Mouse (Mus musculus) hindbrain, embryonic 14.5 days (tissue): ENCODE measurements at regions not wholly inside any gene's neighbourhood (a gene's known extent, or its start where the extent isn't known, plus 50 kb on each side); places are given as distances from the start of the nearest gene placed in this dataset.

Experiments
- ATAC-seq: fragments of 200-750 bp; cut with Nextera tagmentation; 2 replicates; pipeline ENCODE4 v1.8.0; 2017; ENCODE audit warnings: moderate number of reproducible peaks, mild to moderate bottlenecking, moderate TSS enrichment, moderate library complexity; ENCODE audit not compliant: low FRiP score
- DNase-seq: peaks from one replicate; pipeline ENCODE4 v3.0.0-alpha.2; 2015; ENCODE audit warnings: low spot score
- H3K27ac ChIP-seq: fragments of 300-500 bp; sonication (generic); 2 replicates; pipeline ENCODE4 v1.5.1; 2014; ENCODE audit warnings: mild to moderate bottlenecking, moderate library complexity
- H3K27me3 ChIP-seq: fragments of 300-500 bp; sonication (generic); 2 replicates; pipeline ENCODE4 v1.6.1; 2014; ENCODE audit warnings: mild to moderate bottlenecking, low read length, mixed read lengths; ENCODE audit not compliant: control insufficient read depth, insufficient read depth
- H3K36me3 ChIP-seq: fragments of 300-500 bp; sonication (generic); replicated peaks from 2 replicates; pipeline ENCODE4 v1.6.1; 2014; ENCODE audit not compliant: control insufficient read depth, insufficient read depth
- H3K4me1 ChIP-seq: fragments of 300-500 bp; sonication (generic); replicated peaks from 2 replicates; pipeline ENCODE4 v1.6.1; 2014; ENCODE audit warnings: antibody characterized with exemption, low read length, mixed read lengths; ENCODE audit not compliant: control insufficient read depth, insufficient read depth
- H3K4me2 ChIP-seq: fragments of 300-500 bp; sonication (generic); replicated peaks from 2 replicates; pipeline ENCODE4 v1.6.1; 2014; ENCODE audit warnings: mild to moderate bottlenecking, moderate library complexity
- H3K4me3 ChIP-seq: fragments of 300-500 bp; sonication (generic); replicated peaks from 2 replicates; pipeline ENCODE4 v1.5.1; 2014; ENCODE audit warnings: mild to moderate bottlenecking, low read length
- H3K9ac ChIP-seq: fragments of 300-500 bp; sonication (generic); 2 replicates; pipeline ENCODE4 v1.6.1; 2014
- H3K9me3 ChIP-seq: fragments of 300-500 bp; sonication (generic); 2 replicates; pipeline ENCODE4 v1.6.1; 2016; ENCODE audit warnings: low read length; ENCODE audit not compliant: control insufficient read depth
- WGBS: fragments of 180-500 bp; shearing (Covaris S2); extraction: QIAGEN DNeasy Blood & Tissue Kit; methylation state at CpG from one replicate; pipeline ENCODE4 v1.1.7; 2014; 5-methylcytosine and 5-hydroxymethylcytosine counted together

DNA sequence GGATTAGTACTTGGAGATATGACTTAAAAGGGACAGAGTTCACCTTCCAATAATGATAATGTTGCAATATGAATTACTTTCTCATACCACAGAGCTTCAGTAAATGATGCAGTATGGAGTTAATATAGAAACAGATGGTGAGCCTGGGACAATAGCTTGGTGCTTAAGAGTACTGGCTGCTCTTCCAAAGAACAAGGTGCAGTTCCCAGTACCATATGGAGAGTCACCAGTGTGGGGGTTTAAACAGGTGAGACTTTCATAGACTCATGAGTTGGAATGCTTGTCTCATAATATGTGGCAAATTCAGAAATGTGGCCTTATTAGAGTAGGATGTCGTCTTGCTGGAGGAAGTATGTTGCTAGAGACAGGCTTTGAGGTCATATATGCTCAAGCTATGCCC lies 715.8 kb upstream of the Arpp21 start:
- no peaks in the 10 kb centered on the region for H3K9me3 ChIP-seq
- H3K36me3 ChIP-seq, result no peaks in the 10 kb centered on the region
- H3K4me3 ChIP-seq, result no peak overlapping the region
- no peak overlapping the region for H3K4me2 ChIP-seq
- no peak for DNase-seq
- no peak overlapping the region for H3K9ac ChIP-seq
- no peaks in the 10 kb centered on the region for H3K27me3 ChIP-seq
- no peaks in the 10 kb centered on the region for H3K4me1 ChIP-seq
- WGBS, result 87% methylated on average over 1 of the region's 1 CpGs
- no peak for ATAC-seq
- H3K27ac ChIP-seq, result no peak overlapping the region

DNA sequence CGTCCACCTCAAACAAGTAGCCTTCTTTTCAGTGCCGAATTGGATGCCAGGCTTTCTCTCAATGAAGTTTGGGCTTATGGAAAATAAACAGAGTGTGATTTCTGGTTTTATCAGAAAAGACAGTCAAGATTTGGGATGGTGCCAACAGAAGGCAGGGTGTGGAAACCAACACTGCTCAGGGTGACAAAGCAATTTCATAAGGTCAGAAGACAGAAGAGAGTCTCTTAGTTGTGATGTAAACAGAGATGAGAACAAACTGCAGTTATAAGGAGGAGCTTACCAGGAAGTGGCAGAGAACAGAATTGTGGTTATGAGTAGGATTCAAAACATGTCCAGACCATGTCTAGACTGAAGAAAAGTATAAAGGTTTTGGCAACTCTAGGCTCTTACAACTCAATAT lies 714.3 kb upstream of the Arpp21 start:
- WGBS, result 79% methylated on average over 2 of the region's 2 CpGs
- no peak overlapping the region for H3K27ac ChIP-seq
- H3K4me3 ChIP-seq, result no peak overlapping the region
- no peak overlapping the region for H3K4me2 ChIP-seq
- H3K9ac ChIP-seq, result no peak overlapping the region
- no peaks in the 10 kb centered on the region for H3K9me3 ChIP-seq
- no peaks in the 10 kb centered on the region for H3K4me1 ChIP-seq
- ATAC-seq, result no peak
- no peaks in the 10 kb centered on the region for H3K36me3 ChIP-seq
- DNase-seq, result no peak
- no peaks in the 10 kb centered on the region for H3K27me3 ChIP-seq

GRCm38 (mm10) chr9:112938781-112939180 lies 703.0 kb upstream of the Arpp21 start:
- Histone ChIP-seq H3K9me3 (no peaks in the 10 kb centered on the region), H3K27ac (no peak overlapping the region), H3K4me3 (no peak overlapping the region), H3K9ac (no peak overlapping the region), H3K4me2 (no peak overlapping the region), H3K4me1 (no peaks in the 10 kb centered on the region), H3K27me3 (no peaks in the 10 kb centered on the region), H3K36me3 (no peaks in the 10 kb centered on the region)
- ATAC-seq (no peak), DNase-seq (no peak)

- no peak overlapping the region for H3K4me2 ChIP-seq
- no peak for DNase-seq
- WGBS, result 82% methylated on average over 6 of the region's 6 CpGs
Observed at GRCm38 (mm10) chr9:112909311-112910101, 673.8 kb upstream of the Arpp21 start.

DNA sequence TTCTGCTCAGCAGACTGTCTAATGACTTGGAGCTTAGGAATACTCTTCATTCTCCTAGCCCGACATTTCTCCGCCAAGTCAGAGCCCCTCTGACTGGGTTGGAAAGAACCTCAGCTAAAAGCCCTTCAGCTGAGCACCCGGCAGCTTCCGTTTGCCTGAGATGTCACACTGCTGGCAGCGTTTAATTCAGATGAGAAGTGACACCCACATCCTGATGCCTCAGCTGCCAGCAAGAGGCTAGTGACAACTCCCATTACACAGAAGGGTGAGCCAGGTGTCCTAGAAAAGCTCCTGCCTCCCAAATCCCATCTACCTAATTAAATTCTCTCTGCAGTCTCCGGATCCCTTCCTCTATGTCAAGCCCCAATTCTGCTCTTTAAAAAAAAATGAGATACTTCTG lies 670.2 kb upstream of the Arpp21 start:
- Histone ChIP-seq H3K36me3 (no peaks in the 10 kb centered on the region), H3K9me3 (no peaks in the 10 kb centered on the region), H3K27me3 (no peaks in the 10 kb centered on the region), H3K4me3 (no peak overlapping the region), H3K4me2 (no peak overlapping the region), H3K27ac (no peak overlapping the region), H3K4me1 (no peaks in the 10 kb centered on the region), H3K9ac (no peak overlapping the region)
- ATAC-seq, result no peak
- DNase-seq, result no peak
- WGBS, result 87% methylated on average over 6 of the region's 6 CpGs

More at GRCm38 (mm10) chr9:112909311-112910101, 673.8 kb upstream of the Arpp21 start:
- no peak overlapping the region for H3K9ac ChIP-seq
- H3K36me3 ChIP-seq, result no peaks in the 10 kb centered on the region
- H3K9me3 ChIP-seq, result no peaks in the 10 kb centered on the region
- H3K27ac ChIP-seq, result no peak overlapping the region
- H3K4me1 ChIP-seq, result no peaks in the 10 kb centered on the region
- no peak for ATAC-seq
- H3K27me3 ChIP-seq, result no peaks in the 10 kb centered on the region
- H3K4me3 ChIP-seq, result no peak overlapping the region

GRCm38 (mm10) chr9:112864921-112865320 lies 629.2 kb upstream of the Arpp21 start:
- Histone ChIP-seq H3K4me1 (peaks cover 12% of the 10 kb centered on the region; the same call in 1 of the 2 replicates), H3K27ac (no peak overlapping the region), H3K4me3 (no peak overlapping the region), H3K9me3 (no peaks in the 10 kb centered on the region), H3K4me2 (no peak overlapping the region), H3K27me3 (no peaks in the 10 kb centered on the region), H3K36me3 (no peaks in the 10 kb centered on the region), H3K9ac (no peak overlapping the region)
- ATAC-seq, result no peak
- WGBS, result 83% methylated on average over 1 of the region's 1 CpGs
- DNase-seq, result no peak

DNA sequence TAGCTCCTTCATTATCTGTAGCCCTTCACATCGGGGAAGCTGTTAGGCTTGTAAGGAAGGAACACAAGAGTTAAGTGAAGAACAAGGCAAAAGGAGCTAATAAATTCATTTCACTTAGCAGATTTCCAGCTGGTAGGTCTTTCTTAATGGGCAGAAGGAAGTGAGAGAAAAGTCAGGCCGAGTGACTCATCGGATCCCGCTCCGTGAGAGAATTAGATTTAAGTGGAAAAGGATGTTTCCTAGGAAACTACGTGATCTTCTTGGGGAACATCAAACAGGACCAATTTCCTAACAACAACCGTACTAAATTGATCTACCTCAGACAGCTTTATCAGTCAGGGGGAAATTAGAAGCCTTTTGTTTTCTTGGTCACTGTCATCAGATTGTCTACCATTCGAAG lies 625.4 kb upstream of the Arpp21 start:
- no peaks in the 10 kb centered on the region for H3K9me3 ChIP-seq
- H3K27ac ChIP-seq, result no peak overlapping the region
- 50% methylated on average over 8 of the region's 8 CpGs for WGBS
- peaks cover 12% of the 10 kb centered on the region; the same call in 1 of the 2 replicates for H3K4me1 ChIP-seq
- DNase-seq (no peak), ATAC-seq (no peak)
- H3K36me3 ChIP-seq, result no peaks in the 10 kb centered on the region
- no peaks in the 10 kb centered on the region for H3K27me3 ChIP-seq
- H3K9ac ChIP-seq, result no peak overlapping the region
- H3K4me2 ChIP-seq, result no peak overlapping the region
- H3K4me3 ChIP-seq, result no peak overlapping the region

- DNase-seq (no peak), ATAC-seq (no peak)
- H3K4me2 ChIP-seq, result no peak overlapping the region
- no peaks in the 10 kb centered on the region for H3K9me3 ChIP-seq
- WGBS, result 89% methylated on average over 3 of the region's 3 CpGs
- H3K36me3 ChIP-seq, result no peaks in the 10 kb centered on the region
- H3K4me3 ChIP-seq, result no peak overlapping the region
- no peak overlapping the region for H3K9ac ChIP-seq
- H3K27me3 ChIP-seq, result no peaks in the 10 kb centered on the region
- H3K27ac ChIP-seq, result no peak overlapping the region
- peaks cover 12% of the 10 kb centered on the region; the same call in 1 of the 2 replicates for H3K4me1 ChIP-seq
Observed at GRCm38 (mm10) chr9:112860307-112860893, 624.7 kb upstream of the Arpp21 start.

DNA sequence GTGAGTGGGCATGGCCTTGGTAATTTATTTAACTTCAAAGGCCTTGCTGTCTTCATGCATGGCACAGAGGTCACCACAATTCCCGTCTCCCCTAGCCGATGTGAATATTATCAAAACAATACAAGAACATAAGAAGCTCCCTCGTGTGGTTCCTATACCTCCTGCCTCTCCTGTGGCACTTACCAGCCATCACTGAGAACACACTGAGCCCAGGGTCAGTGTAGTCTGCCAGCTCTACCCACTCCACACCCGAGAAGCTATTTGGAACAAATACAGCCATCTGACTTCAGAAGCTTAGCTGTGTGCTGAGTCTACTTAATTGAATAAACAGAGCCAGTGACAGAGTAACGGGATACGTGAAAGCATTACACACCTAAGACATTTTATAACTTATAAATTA lies 605.7 kb upstream of the Arpp21 start:
- Histone ChIP-seq H3K4me1 (no peaks in the 10 kb centered on the region), H3K4me2 (no peak overlapping the region), H3K36me3 (no peaks in the 10 kb centered on the region), H3K9me3 (no peaks in the 10 kb centered on the region), H3K9ac (no peak overlapping the region), H3K27ac (no peak overlapping the region), H3K4me3 (no peak overlapping the region), H3K27me3 (no peaks in the 10 kb centered on the region)
- ATAC-seq, result no peak
- WGBS, result 58% methylated on average over 6 of the region's 6 CpGs
- DNase-seq, result no peak
